Mouse (Mus musculus) heart, embryonic 14.5 days (tissue): Measurements from ENCODE around the gene Itpr2. TPM values are rescaled to one million over a fixed set of nuclear protein-coding genes. Genes with fewer than 3 reads are reported as not detected.

ENCODE experiments used
- ATAC-seq: fragments of 200-750 bp; cut with Nextera tagmentation; 2 replicates; pipeline ENCODE4 v1.8.0; 2017; ENCODE audit warnings: low read depth, moderate TSS enrichment; ENCODE audit not compliant: insufficient number of reproducible peaks, insufficient read depth, low FRiP score
- H3K27ac ChIP-seq, 2 experiments: fragments of 200-500 bp in 1 of 2; fragments of 300-500 bp in 1 of 2; sonication (generic) in 1 of 2; replicated peaks in 1 of 2; 2 replicates each; pipeline ENCODE4 v1.5.1; 2012 to 2014; ENCODE audit warnings: low read depth in 2 of 2, low read length in 2 of 2, control low read depth in 1 of 2, mild to moderate bottlenecking in 1 of 2, mixed read lengths in 1 of 2; ENCODE audit not compliant: control insufficient read depth in 1 of 2, insufficient read depth in 1 of 2
- H3K27me3 ChIP-seq: fragments of 300-500 bp; sonication (generic); 2 replicates; pipeline ENCODE4 v1.6.1; 2014; ENCODE audit warnings: mild to moderate bottlenecking, low read length, control low read depth; ENCODE audit not compliant: control insufficient read depth, insufficient read depth
- H3K36me3 ChIP-seq: fragments of 300-500 bp; sonication (generic); 2 replicates; pipeline ENCODE4 v1.6.1; 2014; ENCODE audit warnings: mild to moderate bottlenecking, control low read depth, low read length, mixed read lengths; ENCODE audit not compliant: control insufficient read depth, insufficient read depth
- H3K4me1 ChIP-seq, 2 experiments: fragments of 200-500 bp in 1 of 2; fragments of 300-500 bp in 1 of 2; sonication (generic) in 1 of 2; 2 replicates each; pipeline ENCODE4 v1.6.1; 2012 to 2014; ENCODE audit warnings: low read length in 2 of 2, control low read depth in 1 of 2, mixed read lengths in 1 of 2; ENCODE audit not compliant: control insufficient read depth in 2 of 2, insufficient read depth in 2 of 2
- H3K4me2 ChIP-seq: fragments of 300-500 bp; sonication (generic); 2 replicates; pipeline ENCODE4 v1.6.1; 2014; ENCODE audit warnings: mild to moderate bottlenecking, low read length
- H3K4me3 ChIP-seq, 2 experiments: fragments of 200-500 bp in 1 of 2; fragments of 300-500 bp in 1 of 2; sonication (generic) in 1 of 2; 2 replicates each; pipeline ENCODE4 v1.5.1; 2012 to 2014; ENCODE audit warnings: low read length in 2 of 2, mild to moderate bottlenecking in 2 of 2, control low read depth in 1 of 2, low read depth in 1 of 2, moderate library complexity in 1 of 2; ENCODE audit not compliant: control insufficient read depth in 1 of 2, insufficient read depth in 1 of 2
- H3K9ac ChIP-seq: fragments of 300-500 bp; sonication (generic); 2 replicates; pipeline ENCODE4 v1.6.1; 2014; ENCODE audit warnings: mild to moderate bottlenecking, low read length
- H3K9me3 ChIP-seq: fragments of 300-500 bp; sonication (generic); 2 replicates; pipeline ENCODE4 v1.6.1; 2016; ENCODE audit warnings: low read length, control low read depth; ENCODE audit not compliant: control insufficient read depth
- WGBS: fragments of 180-500 bp; shearing (Covaris S2); extraction: QIAGEN DNeasy Blood & Tissue Kit; methylation state at CpG from one replicate; pipeline ENCODE4 v1.1.7; 2014; 5-methylcytosine and 5-hydroxymethylcytosine counted together
- polyA plus RNA-seq: library from polyadenylated mRNA; unstranded; fragments of >200 nt; fragmentation: Nextera tagmentation; extraction: Ambion mirVana; gene quantifications from 2 replicates; pipeline ENCODE4 v1.2.1, GENCODE M21; 2014

Gene Itpr2
- polyA plus RNA-seq, 1 experiment from 2014 or later, result 43.4 TPM

DNA sequence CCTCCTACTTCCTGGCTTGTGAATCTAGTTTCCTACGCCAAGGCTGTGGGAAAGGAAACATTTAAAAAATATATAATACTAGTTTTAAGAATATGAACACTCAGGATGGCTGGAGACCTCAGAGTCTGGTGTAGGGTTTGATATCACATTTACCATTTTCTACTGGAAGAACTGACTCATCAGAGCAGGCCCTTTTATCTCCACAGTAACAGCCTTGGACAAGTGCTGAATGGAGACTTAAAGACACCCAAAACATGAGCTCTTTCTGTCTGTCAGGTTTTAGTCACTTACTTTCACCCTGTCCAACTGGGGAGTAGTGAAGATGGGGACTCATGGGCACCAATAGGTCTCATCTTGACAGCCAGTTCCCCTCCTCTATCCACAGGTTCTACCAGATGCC, 430.1 kb downstream of the Itpr2 start:
- WGBS, result 80% methylated on average over 1 of the region's 1 CpGs

More for the DNA sequence above, 430.1 kb downstream of the Itpr2 start:
- Histone ChIP-seq H3K9me3 (peaks cover 14% of the 10 kb centered on the region), H3K4me1 (no peaks in the 10 kb centered on the region), H3K36me3 (no peaks in the 10 kb centered on the region), H3K27me3 (no peaks in the 10 kb centered on the region), H3K4me2 (no peak overlapping the region), H3K4me3 (no peak overlapping the region), H3K27ac (no peak overlapping the region), H3K9ac (no peak overlapping the region)
- no peak for ATAC-seq

Other genes starting within 250 kb of the Itpr2 start
- gene Fgfr1op2, start 75.0 kb upstream of the Itpr2 start, polyA plus RNA-seq, result 89.0 and 95.3 TPM in 2 replicates
- 41.3 and 42.7 TPM in 2 replicates for gene Ints13, start 75.6 kb upstream of the Itpr2 start, polyA plus RNA-seq
- 153 and 156 TPM in 2 replicates for gene Med21, start 140.3 kb upstream of the Itpr2 start, polyA plus RNA-seq
- gene Tm7sf3, start 140.6 kb upstream of the Itpr2 start, polyA plus RNA-seq, result 43.2 and 44.7 TPM in 2 replicates
- 43.1 and 43.2 TPM in 2 replicates for gene Stk38l, start 222.8 kb upstream of the Itpr2 start, polyA plus RNA-seq